Mouse (Mus musculus) spleen, adult 2 months (tissue): ENCODE measurements at regions not wholly inside any gene's neighbourhood (a gene's known extent, or its start where the extent isn't known, plus 50 kb on each side); places are given as distances from the start of the nearest gene placed in this dataset.

Experiments
- DNase-seq, 2 experiments: peaks; one replicate each; pipeline versions ENCODE4 v3.0.0 to v3.0.0-alpha.2; 2012 to 2021; ENCODE audit warnings: low spot score in 2 of 2, low read depth in 1 of 2
- H3K27ac ChIP-seq: fragments of 200-500 bp; 2 replicates; pipeline ENCODE4 v1.5.1; 2012; ENCODE audit warnings: low read length, inconsistent platforms; ENCODE audit not compliant: insufficient read depth
- H3K27me3 ChIP-seq: fragments of 200-500 bp; 2 replicates; pipeline ENCODE4 v1.6.1; 2012; ENCODE audit warnings: mild to moderate bottlenecking, moderate library complexity, low read length, inconsistent platforms; ENCODE audit not compliant: control insufficient read depth, insufficient read depth
- H3K36me3 ChIP-seq: fragments of 200-500 bp; 2 replicates; pipeline ENCODE4 v1.6.1; 2012; ENCODE audit warnings: mild to moderate bottlenecking, low read length, inconsistent platforms; ENCODE audit not compliant: control insufficient read depth, insufficient read depth
- H3K4me1 ChIP-seq: fragments of 200-500 bp; 2 replicates; pipeline ENCODE4 v1.6.1; 2011; ENCODE audit warnings: inconsistent platforms; ENCODE audit not compliant: control insufficient read depth, insufficient read depth, insufficient read length
- H3K4me3 ChIP-seq: fragments of 200-500 bp; 2 replicates; pipeline ENCODE4 v1.5.1; 2011; ENCODE audit warnings: mild to moderate bottlenecking, inconsistent platforms; ENCODE audit not compliant: insufficient read depth, insufficient read length; ENCODE audit errors: extremely low read depth
- CTCF ChIP-seq: fragments of 200-500 bp; IDR thresholded peaks from 2 replicates; pipeline ENCODE4 v1.5.1; 2011; ENCODE audit warnings: mild to moderate bottlenecking, inconsistent platforms; ENCODE audit not compliant: insufficient read depth, insufficient read length, insufficient replicate concordance; ENCODE audit errors: extremely low read depth
- POLR2A ChIP-seq: fragments of 200-500 bp; IDR thresholded peaks from 2 replicates; pipeline ENCODE4 v1.6.1; 2011; ENCODE audit warnings: low read depth, low read length, inconsistent platforms
- WGBS: fragments of 180-500 bp; shearing (Covaris S2); methylation state at CpG from one replicate; pipeline ENCODE4 v1.1.7; 2018; 5-methylcytosine and 5-hydroxymethylcytosine counted together

GRCm38 (mm10) chr4:72412100-72412788, 211.5 kb upstream of the Tle1 start:
- H3K4me1 ChIP-seq: no peaks in the 10 kb centered on the region
- no peak for DNase-seq
- no peaks in the 10 kb centered on the region for H3K27me3 ChIP-seq
- 71% methylated on average over 8 of the region's 8 CpGs for WGBS
- H3K4me3 ChIP-seq: no peak overlapping the region
- H3K27ac ChIP-seq: no peak overlapping the region
- TF ChIP-seq CTCF (no peak), POLR2A (no peak)
- H3K36me3 ChIP-seq: no peaks in the 10 kb centered on the region

GRCm38 (mm10) chr4:72411343-72411742, 210.6 kb upstream of the Tle1 start:
- DNase-seq: no peak
- Histone ChIP-seq H3K4me1 (no peaks in the 10 kb centered on the region), H3K36me3 (no peaks in the 10 kb centered on the region), H3K27me3 (no peaks in the 10 kb centered on the region), H3K27ac (no peak overlapping the region), H3K4me3 (no peak overlapping the region)
- 81% methylated on average over 3 of the region's 3 CpGs for WGBS
- no peak for TF ChIP-seq CTCF
- TF ChIP-seq POLR2A: no peak

GRCm38 (mm10) chr4:72400759-72401158, 200.0 kb upstream of the Tle1 start:
- H3K27ac ChIP-seq: no peak overlapping the region
- H3K4me1 ChIP-seq: no peaks in the 10 kb centered on the region
- 77% methylated on average over 1 of the region's 1 CpGs for WGBS
- H3K4me3 ChIP-seq: no peak overlapping the region
- H3K36me3 ChIP-seq: no peaks in the 10 kb centered on the region
- H3K27me3 ChIP-seq: no peaks in the 10 kb centered on the region
- TF ChIP-seq POLR2A (no peak), CTCF (no peak)
- DNase-seq: no peak

GRCm38 (mm10) chr4:72391887-72392435, 191.2 kb upstream of the Tle1 start:
- H3K27me3 ChIP-seq: no peaks in the 10 kb centered on the region
- no peak for DNase-seq
- H3K4me3 ChIP-seq: no peak overlapping the region
- 90% methylated on average over 3 of the region's 3 CpGs for WGBS
- H3K36me3 ChIP-seq: no peaks in the 10 kb centered on the region
- TF ChIP-seq POLR2A: no peak
- no peak for TF ChIP-seq CTCF
- no peak overlapping the region for H3K27ac ChIP-seq
- H3K4me1 ChIP-seq: no peaks in the 10 kb centered on the region

- no peak for TF ChIP-seq CTCF
- no peak for TF ChIP-seq POLR2A
- WGBS: 86% methylated on average over 5 of the region's 5 CpGs
- Histone ChIP-seq H3K27me3 (no peaks in the 10 kb centered on the region), H3K4me3 (no peak overlapping the region), H3K4me1 (no peaks in the 10 kb centered on the region), H3K27ac (no peak overlapping the region), H3K36me3 (no peaks in the 10 kb centered on the region)
- DNase-seq: no peak
Measured at GRCm38 (mm10) chr4:72389811-72390625, 189.3 kb upstream of the Tle1 start.

GRCm38 (mm10) chr4:72384901-72385264, 184.2 kb upstream of the Tle1 start:
- no peak overlapping the region for H3K27ac ChIP-seq
- H3K4me1 ChIP-seq: no peaks in the 10 kb centered on the region
- H3K4me3 ChIP-seq: no peak overlapping the region
- WGBS: 88% methylated on average over 12 of the region's 12 CpGs
- no peaks in the 10 kb centered on the region for H3K36me3 ChIP-seq
- no peak for TF ChIP-seq CTCF
- no peak for TF ChIP-seq POLR2A
- no peak for DNase-seq
- no peaks in the 10 kb centered on the region for H3K27me3 ChIP-seq
